Comparison of ENCODE assay signal across 13 mouse cellular contexts in the genomic region with DNA sequence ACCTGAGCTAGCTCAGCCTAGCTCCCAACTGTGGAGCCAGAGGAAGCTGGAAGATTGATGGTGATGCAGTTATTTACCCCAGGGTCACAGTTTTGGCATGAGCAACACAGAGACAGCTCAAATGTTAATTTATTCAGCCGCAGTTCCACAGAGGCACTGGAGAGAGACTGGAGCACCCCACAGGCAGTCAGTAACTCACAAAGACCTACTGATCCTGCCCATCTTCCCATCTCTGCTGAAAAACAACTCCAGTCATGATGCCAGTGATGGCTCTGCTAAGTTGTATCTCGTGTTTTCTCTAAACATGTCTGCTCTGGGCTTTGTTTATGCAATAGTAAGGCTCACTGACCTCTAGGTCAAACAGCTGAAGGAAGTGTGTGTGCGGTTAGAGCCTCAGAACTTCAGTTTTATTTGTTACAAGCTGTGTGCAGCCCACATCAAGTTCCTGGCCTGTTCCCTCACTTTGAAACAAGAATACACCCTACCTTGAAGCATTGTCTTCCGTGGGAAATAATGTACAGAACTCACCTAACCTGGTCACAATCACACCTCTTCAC. TPM values are rescaled to one million over a fixed set of nuclear protein-coding genes. Genes with fewer than 3 reads are reported as not detected.
DNase-seq lines count a peak whose midpoint lies in the region; ATAC-seq and TF ChIP-seq lines count a peak whose summit lies in the region.
"Had no signal": no experiment of that assay in that cellular context is flagged by ENCODE, and none has a peak within 500 bp of the region (broad histone marks: within the 10 kb centered on the region; RNA-seq: fewer than 3 reads in every experiment).

No protein-coding gene starts in this region.

- H3K4me3 ChIP-seq in gastrocnemius, adult 2 months = no peak overlapping the region
- no peak overlapping the region for H3K4me3 ChIP-seq in lung, embryonic 16.5 days (ENCODE audit: low read length)
- H3K4me3 ChIP-seq in intestine, embryonic 16.5 days (ENCODE audit: low read length) = no peak overlapping the region
- H3K4me3 ChIP-seq: forebrain, embryonic 10.5 days; midbrain, embryonic 10.5 days had no signal

- intact Hi-C loops in gastrocnemius, adult 2 months (cut with DNase I) = loop anchor here (1.0 kb wide), 1 partner anchor 45 kb away; no protein-coding TSS in a partner anchor

- no peak for DNase-seq in gastrocnemius, adult 2 months
- DNase-seq in gastrocnemius, postnatal 25 days = no peak
- DNase-seq in lung, postnatal 4 days = no peak
- peak; percentile 32 for DNase-seq in mesoderm, embryonic 11.5 days (ENCODE audit: low read depth, low spot score)
- DNase-seq in retina, embryonic 14.5 days (ENCODE audit: low spot score) = no peak
- DNase-seq in adrenal gland, postnatal 10 days = no peak
- DNase-seq: gastrocnemius, postnatal 14 days; thymus, adult 18-20 months had no signal

- peak overlapping the region; percentile 9; the same call in 1 of the 2 replicates for H3K9ac ChIP-seq in lung, embryonic 16.5 days (ENCODE audit: low read length)
- H3K9ac ChIP-seq in intestine, embryonic 16.5 days (ENCODE audit: low read depth, low read length) = peak overlapping the region; percentile 10; the same call in 1 of the 2 replicates

- no peaks in the 10 kb centered on the region for H3K9me3 ChIP-seq in lung, embryonic 16.5 days (ENCODE audit: control insufficient read depth, low read length)
- H3K9me3 ChIP-seq in intestine, embryonic 16.5 days (ENCODE audit: control insufficient read depth, low read length) = no peaks in the 10 kb centered on the region
- H3K9me3 ChIP-seq: forebrain, embryonic 10.5 days; G1E; midbrain, embryonic 10.5 days had no signal

- H3K4me2 ChIP-seq in lung, embryonic 16.5 days (ENCODE audit: low read depth, low read length) = no peak overlapping the region
- H3K4me2 ChIP-seq in intestine, embryonic 16.5 days (ENCODE audit: low read depth, low read length) = no peak overlapping the region

- ATAC-seq in lung, embryonic 16.5 days (ENCODE audit: low read depth) = peak; percentile 46; the same call in 1 of the 2 replicates
- ATAC-seq in intestine, embryonic 16.5 days = no peak

- peaks cover 18% of the 10 kb centered on the region for H3K4me1 ChIP-seq in lung, embryonic 16.5 days (replicated peaks; ENCODE audit: control insufficient read depth, insufficient read depth, low read length)
- peaks cover 27% of the 10 kb centered on the region for H3K4me1 ChIP-seq in intestine, embryonic 16.5 days (ENCODE audit: control insufficient read depth, insufficient read depth, low read length)

- no peaks in the 10 kb centered on the region for H3K36me3 ChIP-seq in lung, embryonic 16.5 days (ENCODE audit: control insufficient read depth, insufficient read depth, low read length)
- no peaks in the 10 kb centered on the region for H3K36me3 ChIP-seq in intestine, embryonic 16.5 days (ENCODE audit: control insufficient read depth, insufficient read depth, low read length)
- H3K36me3 ChIP-seq: forebrain, embryonic 10.5 days; midbrain, embryonic 10.5 days had no signal

- 37% methylated on average over 4 of the region's 4 CpGs for WGBS in lung, embryonic 16.5 days
- 43% methylated on average over 4 of the region's 4 CpGs for WGBS in intestine, embryonic 16.5 days

- 0 out of 2 replicates have a peak overlapping the region, but pooled peaks have one; percentile 20 for H3K27ac ChIP-seq in gastrocnemius, adult 2 months
- H3K27ac ChIP-seq in lung, embryonic 16.5 days (ENCODE audit: low read length) = peak overlapping the region; percentile 48; the same call in 1 of the 2 replicates
- peak overlapping the region; percentile 37 for H3K27ac ChIP-seq in intestine, embryonic 16.5 days (ENCODE audit: low read length)
- H3K27ac ChIP-seq: forebrain, embryonic 10.5 days; midbrain, embryonic 10.5 days had no signal

- TF ChIP-seq CTCF in gastrocnemius, adult 2 months (IDR thresholded peaks at IDR 0.05) = no peak

- H3K27me3 ChIP-seq in lung, embryonic 16.5 days (ENCODE audit: control insufficient read depth, insufficient read depth, low read depth, low read length) = no peaks in the 10 kb centered on the region
- H3K27me3 ChIP-seq in intestine, embryonic 16.5 days (replicated peaks; ENCODE audit: control insufficient read depth, insufficient read depth, low read length) = no peaks in the 10 kb centered on the region

RNA-seq across cellular contexts. Expression of gene Uvrag, which starts 34.1 kb away (rescaled TPM):
- total RNA-seq in gastrocnemius, adult 2 months (2021) = 1 to 10 TPM; 8.6 to 9.2 TPM
- total RNA-seq in gastrocnemius, postnatal 25 days (2021) = 10 to 100 TPM in 1 of 2 experiments, 1 to 10 TPM in 1; 9.1 to 10.8 TPM
- 22.4 and 24.1 TPM in 2 replicates for polyA plus RNA-seq in lung, embryonic 16.5 days (2015; fragmentation: Nextera tagmentation; extraction: Ambion mirVana)
- polyA plus RNA-seq in intestine, embryonic 16.5 days (2015; fragmentation: Nextera tagmentation; extraction: Ambion mirVana) = 17.4 and 18.3 TPM in 2 replicates
- total RNA-seq in adrenal gland, postnatal 10 days (2021) = 10 to 100 TPM; 31.8 to 38.0 TPM
